Mouse (Mus musculus): ENCODE results near the gene Ppfibp2.

The Ppfibp2 gene

GRCm38 (mm10) chr7:107752031-107752520 lies 157.1 kb downstream of the Ppfibp2 start:
- no peak for DNase-seq (ENCODE audit: extremely low spot score, low read depth, low spot score)

DNA sequence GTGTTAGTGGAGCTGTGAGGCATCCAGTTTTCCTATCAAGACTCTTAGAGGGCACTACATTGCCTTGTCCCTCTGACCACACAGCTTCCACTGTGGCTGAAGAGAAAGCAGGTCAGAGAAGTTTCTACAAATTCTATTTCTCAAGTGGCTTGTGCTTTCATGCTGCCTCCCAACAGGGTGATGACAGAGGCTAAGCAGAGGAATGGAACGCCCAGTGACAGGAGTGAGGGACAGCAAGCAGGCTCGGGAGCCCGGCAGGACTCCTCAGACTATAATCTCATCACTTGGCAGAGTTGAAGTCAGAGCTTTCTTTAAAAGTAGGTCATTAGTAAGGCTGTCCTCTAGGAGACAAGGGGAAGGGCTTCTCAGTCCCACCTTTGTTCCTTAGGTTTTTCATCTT lies 160.9 kb downstream of the Ppfibp2 start:
- no peak for DNase-seq (ENCODE audit: extremely low spot score, low read depth, low spot score)

DNA sequence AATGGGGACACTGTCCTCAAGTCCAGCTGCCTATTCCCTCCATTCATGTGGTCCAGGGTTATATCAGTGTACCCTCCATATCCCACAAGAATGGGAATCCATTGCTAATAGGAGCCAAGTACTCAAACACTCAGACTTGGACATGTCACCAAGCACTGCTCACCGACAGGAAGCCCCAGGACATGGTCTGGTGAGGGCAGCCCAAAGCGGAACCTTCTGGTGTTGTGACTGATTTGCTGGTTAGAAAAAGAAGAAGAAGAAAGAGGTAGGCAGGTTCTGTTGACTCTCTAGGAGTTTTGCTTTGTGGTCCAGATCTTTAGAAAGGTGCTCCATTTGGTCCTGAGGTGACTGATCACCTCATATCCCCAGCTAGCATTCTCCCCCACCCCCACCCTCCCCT lies 161.7 kb downstream of the Ppfibp2 start:
- DNase-seq (ENCODE audit: extremely low spot score, low read depth, low spot score), result no peak

- no peak for DNase-seq (ENCODE audit: extremely low spot score, low read depth, low spot score)
Measured at GRCm38 (mm10) chr7:107757308-107758151, 162.5 kb downstream of the Ppfibp2 start, which contains the start of gene Cyb5r2. Gene Cyb5r2 (minus strand): TSS chr7:107758032.

- no peak for DNase-seq (ENCODE audit: extremely low spot score, low read depth, low spot score)
Measured at GRCm38 (mm10) chr7:107770812-107771211, 175.8 kb downstream of the Ppfibp2 start.

GRCm38 (mm10) chr7:107778216-107778615 lies 183.2 kb downstream of the Ppfibp2 start:
- no peak for DNase-seq (ENCODE audit: extremely low spot score, low read depth, low spot score)

GRCm38 (mm10) chr7:107779611-107780010 lies 184.6 kb downstream of the Ppfibp2 start:
- DNase-seq (ENCODE audit: extremely low spot score, low read depth, low spot score), result no peak

DNA sequence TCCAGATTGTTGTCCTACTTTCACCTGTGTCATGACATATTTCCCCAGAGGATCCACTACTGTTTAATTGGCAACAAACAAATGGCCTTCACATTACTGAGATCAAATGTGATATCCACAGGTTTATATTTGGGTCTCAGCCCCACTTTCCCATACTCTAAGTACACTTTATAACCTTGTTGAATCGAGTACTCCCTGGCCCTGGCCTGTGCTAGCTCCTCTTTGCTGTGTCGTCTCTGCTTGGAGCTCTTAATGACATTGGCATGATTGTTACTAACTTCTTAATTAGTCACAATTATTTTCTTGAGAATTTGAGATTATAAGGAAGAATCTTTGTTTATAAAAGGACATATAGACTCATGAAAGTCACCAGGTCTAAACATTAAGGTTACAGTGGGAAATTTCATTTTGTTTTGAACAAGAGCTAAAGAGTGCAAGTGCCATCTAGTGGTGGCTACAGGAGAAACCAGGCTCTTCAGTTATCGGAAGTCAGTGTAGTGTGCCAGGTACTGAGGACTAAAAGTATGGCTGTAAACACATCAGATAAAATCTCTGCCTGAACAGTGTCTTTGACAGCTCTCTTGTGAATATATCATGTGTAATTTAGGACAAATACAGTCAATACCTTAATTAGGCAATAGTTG lies 193.1 kb downstream of the Ppfibp2 start:
- DNase-seq (ENCODE audit: extremely low spot score, low read depth, low spot score), result no peak

GRCm38 (mm10) chr7:107796500-107796899 lies 201.5 kb downstream of the Ppfibp2 start:
- no peak for DNase-seq (ENCODE audit: extremely low spot score, low read depth, low spot score)

Measured in hindlimb bud, embryonic 11.5 days (tissue).